ENCODE assay signal across 8 mouse cellular contexts in genomic region chr11:70230239-70230727, GRCm38 (mm10). TPM values are rescaled to one million over a fixed set of nuclear protein-coding genes. Genes with fewer than 3 reads are reported as not detected.
DNase-seq lines count a peak whose midpoint lies in the region; ATAC-seq and TF ChIP-seq lines count a peak whose summit lies in the region.

No protein-coding gene starts in this region.

- peak overlapping the region; percentile 86 for H3K4me2 ChIP-seq in CH12.LX (ENCODE audit: insufficient read depth, low read depth, poor library complexity, severe bottlenecking)
- peak overlapping the region; percentile 71 for H3K4me2 ChIP-seq in heart, embryonic 13.5 days
- peak overlapping the region; percentile 56 for H3K4me2 ChIP-seq in kidney, embryonic 16.5 days (replicated peaks; ENCODE audit: low read depth, low read length)
- peak overlapping the region; percentile 63 for H3K4me2 ChIP-seq in neural tube, embryonic 15.5 days

- H3K4me1 ChIP-seq in CH12.LX (ENCODE audit: control insufficient read depth in 1 of 2, insufficient read depth in 2 of 2) = peaks cover 0 to 34% of the 10 kb centered on the region in 2 experiments; a peak in 2 of 4 replicates
- no peaks in the 10 kb centered on the region; the same call in 1 of the 2 replicates for H3K4me1 ChIP-seq in bone marrow, adult 2 months (ENCODE audit: control insufficient read depth, insufficient read depth, low read length)
- H3K4me1 ChIP-seq in embryonic fibroblast, embryonic 13.5 days (ENCODE audit: control insufficient read depth, insufficient read depth, low read length) = no peaks in the 10 kb centered on the region
- H3K4me1 ChIP-seq in heart, embryonic 13.5 days = peaks cover 69% of the 10 kb centered on the region
- H3K4me1 ChIP-seq in kidney, embryonic 16.5 days (ENCODE audit: insufficient read depth, low read length) = peaks cover 38% of the 10 kb centered on the region
- peaks cover 9% of the 10 kb centered on the region for H3K4me1 ChIP-seq in lung, adult 2 months (ENCODE audit: control insufficient read depth, insufficient read depth, low read length)
- H3K4me1 ChIP-seq in neural tube, embryonic 15.5 days = peaks cover 42% of the 10 kb centered on the region

- peak; percentile 93 for DNase-seq in CH12.LX (ENCODE audit: extremely low read depth)
- DNase-seq in lung, adult 2 months = peak; percentile 87
- DNase-seq in thymus, adult 18-20 months = peak; percentile 53 to 62

- H3K27me3 ChIP-seq in CH12.LX (replicated peaks) = peaks cover 2% of the 10 kb centered on the region
- H3K27me3 ChIP-seq in heart, embryonic 13.5 days (replicated peaks) = peaks cover 48% of the 10 kb centered on the region
- H3K27me3 ChIP-seq in kidney, embryonic 16.5 days (ENCODE audit: insufficient read depth, low read length) = peaks cover 49% of the 10 kb centered on the region
- peaks cover 62% of the 10 kb centered on the region for H3K27me3 ChIP-seq in neural tube, embryonic 15.5 days (replicated peaks)

- peak; percentile 97 for TF ChIP-seq RAD21 in CH12.LX (IDR thresholded peaks at IDR 0.05; ENCODE audit: low read depth, low read length)

- TF ChIP-seq EP300 in CH12.LX (IDR thresholded peaks at IDR 0.05; ENCODE audit: low read length) = peak; percentile 71

- in situ Hi-C loops in CH12.LX (cut with MboI; ENCODE audit: low pct_ligation_motif_present, low pct_unique_long_range_greater_than_20kb, low sequenced_read_pairs) = loop anchor here (25.0 kb wide), 2 partner anchors 382 to 532 kb away; partner anchors contain the start of genes 4930544D05Rik, Chrne and Zfp3

- under 1% methylated on average over 32 of the region's 32 CpGs for WGBS in bone marrow, adult 2 months
- 2% methylated on average over 32 of the region's 32 CpGs for WGBS in heart, embryonic 13.5 days
- under 1% methylated on average over 32 of the region's 32 CpGs for WGBS in kidney, embryonic 16.5 days
- WGBS in lung, adult 2 months = under 1% methylated on average over 32 of the region's 32 CpGs
- WGBS in neural tube, embryonic 15.5 days = under 1% methylated on average over 32 of the region's 32 CpGs

- H3K79me2 ChIP-seq in CH12.LX (replicated peaks; ENCODE audit: control insufficient read depth, extremely low read depth, insufficient read depth, poor library complexity, severe bottlenecking) = no peaks in the 10 kb centered on the region

- peak overlapping the region; percentile 51; the same call in 1 of the 2 replicates for H3K9ac ChIP-seq in CH12.LX (ENCODE audit: insufficient read depth, low read depth)
- H3K9ac ChIP-seq in heart, embryonic 13.5 days = peak overlapping the region; percentile 82
- peak overlapping the region; percentile 12 for H3K9ac ChIP-seq in kidney, embryonic 16.5 days (replicated peaks; ENCODE audit: low read length)
- no peak overlapping the region for H3K9ac ChIP-seq in neural tube, embryonic 15.5 days (replicated peaks)

- TF ChIP-seq POLR2A in CH12.LX (IDR thresholded peaks at IDR 0.05; ENCODE audit: low read depth, low read length) = peak; percentile 79
- TF ChIP-seq POLR2A in bone marrow, adult 2 months (IDR thresholded peaks at IDR 0.05; ENCODE audit: borderline replicate concordance, control insufficient read depth, low read depth, low read length) = no peak; the same call in 1 of the 2 replicates
- peak; percentile 31; the same call in 1 of the 2 replicates for TF ChIP-seq POLR2A in embryonic fibroblast, embryonic 13.5 days (IDR thresholded peaks at IDR 0.05; ENCODE audit: low read depth, low read length)
- peak; percentile 49; the same call in 1 of the 2 replicates for TF ChIP-seq POLR2A in lung, adult 2 months (IDR thresholded peaks at IDR 0.05; ENCODE audit: borderline replicate concordance, extremely low read depth, low read depth, low read length)

- H3K4me3 ChIP-seq in CH12.LX (replicated peaks in 1 of 3; ENCODE audit: low read depth in 2 of 3, low read length in 2 of 3, poor library complexity in 1 of 3) = peak overlapping the region; percentile 33 to 50 (median 40)
- H3K4me3 ChIP-seq in bone marrow, adult 2 months (replicated peaks; ENCODE audit: control insufficient read depth, low read depth, low read length) = no peak overlapping the region
- H3K4me3 ChIP-seq in embryonic fibroblast, embryonic 13.5 days (ENCODE audit: insufficient read depth, low read length) = no peak overlapping the region
- peak overlapping the region; percentile 51 for H3K4me3 ChIP-seq in heart, embryonic 13.5 days
- peak overlapping the region; percentile 48 for H3K4me3 ChIP-seq in kidney, embryonic 16.5 days (ENCODE audit: low read length)
- peak overlapping the region; percentile 73 for H3K4me3 ChIP-seq in lung, adult 2 months (replicated peaks; ENCODE audit: extremely low read depth, low read depth, low read length)
- peak overlapping the region; percentile 18 for H3K4me3 ChIP-seq in neural tube, embryonic 15.5 days (replicated peaks)

- peaks cover 6 to 16% of the 10 kb centered on the region in 2 experiments for H3K36me3 ChIP-seq in CH12.LX (replicated peaks in 1 of 2; ENCODE audit: control insufficient read depth in 1 of 2, insufficient read depth in 1 of 2, low read length in 1 of 2)
- peaks cover 8% of the 10 kb centered on the region for H3K36me3 ChIP-seq in heart, embryonic 13.5 days
- H3K36me3 ChIP-seq in kidney, embryonic 16.5 days (ENCODE audit: insufficient read depth, low read length) = peaks cover 5% of the 10 kb centered on the region; the same call in 1 of the 2 replicates
- H3K36me3 ChIP-seq in neural tube, embryonic 15.5 days = peaks cover 9% of the 10 kb centered on the region

- peak; percentile 33 for ATAC-seq in heart, embryonic 13.5 days (ENCODE audit: extremely low read depth, insufficient number of reproducible peaks, low FRiP score, low TSS enrichment)
- peak; percentile 70 for ATAC-seq in kidney, embryonic 16.5 days (ENCODE audit: low FRiP score, low TSS enrichment)
- no peak for ATAC-seq in neural tube, embryonic 15.5 days (ENCODE audit: low FRiP score)

- dilution Hi-C loops in CH12.LX (cut with MboI; ENCODE audit: extremely low pct_ligation_motif_present, extremely low pct_unique_long_range_greater_than_20kb, low sequenced_read_pairs) = no loop called here

- H3K27ac ChIP-seq in CH12.LX (ENCODE audit: insufficient read depth, low read depth) = peak overlapping the region; percentile 52; the same call in 1 of the 2 replicates
- no peak overlapping the region; the same call in 1 of the 2 replicates for H3K27ac ChIP-seq in bone marrow, adult 2 months (ENCODE audit: control insufficient read depth, insufficient read depth, low read depth, low read length, poor library complexity)
- H3K27ac ChIP-seq in embryonic fibroblast, embryonic 13.5 days (ENCODE audit: insufficient read depth, low read length) = no peak overlapping the region
- H3K27ac ChIP-seq in heart, embryonic 13.5 days (replicated peaks) = peak overlapping the region; percentile 88
- H3K27ac ChIP-seq in kidney, embryonic 16.5 days (ENCODE audit: low read length) = peak overlapping the region; percentile 82
- no peak overlapping the region for H3K27ac ChIP-seq in neural tube, embryonic 15.5 days (replicated peaks)

- peak; percentile 82 to 98 for TF ChIP-seq CTCF in CH12.LX (conservative IDR thresholded peaks at IDR 0.05 in 1 of 2, IDR thresholded peaks at IDR 0.05 in 1 of 2; ENCODE audit: low read depth in 2 of 2, low read length in 2 of 2)
- peak; percentile 99 for TF ChIP-seq CTCF in bone marrow, adult 2 months (IDR thresholded peaks at IDR 0.05; ENCODE audit: control insufficient read depth, insufficient read depth, low read length)
- peak; percentile 99 for TF ChIP-seq CTCF in embryonic fibroblast, embryonic 13.5 days (IDR thresholded peaks at IDR 0.05; ENCODE audit: borderline replicate concordance, insufficient read depth, low read length)
- TF ChIP-seq CTCF in lung, adult 2 months (IDR thresholded peaks at IDR 0.05; ENCODE audit: insufficient read depth, low read length) = peak; percentile 92

- H3K9me3 ChIP-seq in CH12.LX (replicated peaks; ENCODE audit: low read length) = no peaks in the 10 kb centered on the region
- no peaks in the 10 kb centered on the region for H3K9me3 ChIP-seq in heart, embryonic 13.5 days
- no peaks in the 10 kb centered on the region for H3K9me3 ChIP-seq in kidney, embryonic 16.5 days (ENCODE audit: low read length)
- no peaks in the 10 kb centered on the region for H3K9me3 ChIP-seq in neural tube, embryonic 15.5 days (replicated peaks)

RNA-seq across cellular contexts. Expression of gene Bcl6b, which starts 0.7 kb away (rescaled TPM):
- total RNA-seq in CH12.LX (2012; rRNA removed) = 1.7 and 2.2 TPM in 2 replicates
- 0.54 and 0.71 TPM in 2 replicates for total RNA-seq in CH12.LX (2014; rRNA removed)
- polyA plus RNA-seq in CH12.LX (2012; ENCODE audit: insufficient read length, low read depth) = 0.54 and 0.72 TPM in 2 replicates
- 1.4 and 2.2 TPM in 2 replicates for polyA plus RNA-seq in bone marrow, adult 2 months (2011; ENCODE audit: insufficient read depth, insufficient read length, low replicate concordance, missing spikeins)
- polyA plus RNA-seq in embryonic fibroblast, embryonic 13.5 days (2011; ENCODE audit: insufficient read length, low read depth, missing spikeins) = 0.70 and 2.5 TPM in 2 replicates
- 17.8 and 18.3 TPM in 2 replicates for polyA plus RNA-seq in heart, embryonic 13.5 days (2015; fragmentation: Nextera tagmentation; extraction: Ambion mirVana)
- polyA plus RNA-seq in kidney, embryonic 16.5 days (2015; fragmentation: Nextera tagmentation; extraction: Ambion mirVana) = 27.4 and 31.3 TPM in 2 replicates
- 21.9 and 25.6 TPM in 2 replicates for polyA plus RNA-seq in lung, adult 2 months (2012; rRNA removed)
- 5.2 and 6.6 TPM in 2 replicates for polyA plus RNA-seq in neural tube, embryonic 15.5 days (2015; fragmentation: Nextera tagmentation; extraction: Ambion mirVana)

RNA-seq across cellular contexts. Expression of gene 0610010K14Rik, which starts 7.4 kb away (rescaled TPM):
- total RNA-seq in CH12.LX (2012; rRNA removed) = 52.2 and 75.2 TPM in 2 replicates
- total RNA-seq in CH12.LX (2014; rRNA removed) = 23.8 and 27.7 TPM in 2 replicates
- polyA plus RNA-seq in CH12.LX (2012; ENCODE audit: insufficient read length, low read depth) = 140 and 153 TPM in 2 replicates
- 67.2 and 107 TPM in 2 replicates for polyA plus RNA-seq in bone marrow, adult 2 months (2011; ENCODE audit: insufficient read depth, insufficient read length, low replicate concordance, missing spikeins)
- 43.2 and 55.3 TPM in 2 replicates for polyA plus RNA-seq in embryonic fibroblast, embryonic 13.5 days (2011; ENCODE audit: insufficient read length, low read depth, missing spikeins)
- polyA plus RNA-seq in heart, embryonic 13.5 days (2015; fragmentation: Nextera tagmentation; extraction: Ambion mirVana) = 125 and 137 TPM in 2 replicates
- 170 and 173 TPM in 2 replicates for polyA plus RNA-seq in kidney, embryonic 16.5 days (2015; fragmentation: Nextera tagmentation; extraction: Ambion mirVana)
- polyA plus RNA-seq in lung, adult 2 months (2012; rRNA removed) = 79.0 and 80.9 TPM in 2 replicates
- polyA plus RNA-seq in neural tube, embryonic 15.5 days (2015; fragmentation: Nextera tagmentation; extraction: Ambion mirVana) = 153 and 167 TPM in 2 replicates

RNA-seq across cellular contexts. Expression of gene Gm21988, which starts 9.3 kb away (rescaled TPM):
- 2.6 and 3.5 TPM in 2 replicates for total RNA-seq in CH12.LX (2012; rRNA removed)
- total RNA-seq in CH12.LX (2014; rRNA removed) = 0.98 TPM in 1 of 2 replicates, not detected in the other
- polyA plus RNA-seq in CH12.LX (2012; ENCODE audit: insufficient read length, low read depth) = 1.4 and 2.7 TPM in 2 replicates
- polyA plus RNA-seq in bone marrow, adult 2 months (2011; ENCODE audit: insufficient read depth, insufficient read length, low replicate concordance, missing spikeins) = 4.8 TPM in 1 of 2 replicates, not detected in the other
- polyA plus RNA-seq in embryonic fibroblast, embryonic 13.5 days (2011; ENCODE audit: insufficient read length, low read depth, missing spikeins) = 2.3 and 4.5 TPM in 2 replicates
- polyA plus RNA-seq in heart, embryonic 13.5 days (2015; fragmentation: Nextera tagmentation; extraction: Ambion mirVana) = 9.0 and 9.5 TPM in 2 replicates
- 10.5 and 11.5 TPM in 2 replicates for polyA plus RNA-seq in kidney, embryonic 16.5 days (2015; fragmentation: Nextera tagmentation; extraction: Ambion mirVana)
- polyA plus RNA-seq in lung, adult 2 months (2012; rRNA removed) = 6.6 and 7.2 TPM in 2 replicates
- 13.1 and 16.0 TPM in 2 replicates for polyA plus RNA-seq in neural tube, embryonic 15.5 days (2015; fragmentation: Nextera tagmentation; extraction: Ambion mirVana)

RNA-seq across cellular contexts. Expression of gene Rnasek, which starts 9.4 kb away (rescaled TPM):
- 19.9 and 25.6 TPM in 2 replicates for total RNA-seq in CH12.LX (2012; rRNA removed)
- 5.5 and 9.1 TPM in 2 replicates for total RNA-seq in CH12.LX (2014; rRNA removed)
- 64.8 and 91.3 TPM in 2 replicates for polyA plus RNA-seq in CH12.LX (2012; ENCODE audit: insufficient read length, low read depth)
- 116 and 167 TPM in 2 replicates for polyA plus RNA-seq in bone marrow, adult 2 months (2011; ENCODE audit: insufficient read depth, insufficient read length, low replicate concordance, missing spikeins)
- polyA plus RNA-seq in embryonic fibroblast, embryonic 13.5 days (2011; ENCODE audit: insufficient read length, low read depth, missing spikeins) = 159 and 231 TPM in 2 replicates
- 214 and 235 TPM in 2 replicates for polyA plus RNA-seq in heart, embryonic 13.5 days (2015; fragmentation: Nextera tagmentation; extraction: Ambion mirVana)
- 235 and 255 TPM in 2 replicates for polyA plus RNA-seq in kidney, embryonic 16.5 days (2015; fragmentation: Nextera tagmentation; extraction: Ambion mirVana)
- polyA plus RNA-seq in lung, adult 2 months (2012; rRNA removed) = 143 and 168 TPM in 2 replicates
- 384 and 458 TPM in 2 replicates for polyA plus RNA-seq in neural tube, embryonic 15.5 days (2015; fragmentation: Nextera tagmentation; extraction: Ambion mirVana)

RNA-seq across cellular contexts. Expression of gene Slc16a13, which starts 9.4 kb away (rescaled TPM):
- total RNA-seq in CH12.LX (2012; rRNA removed) = 8.4 and 9.3 TPM in 2 replicates
- total RNA-seq in CH12.LX (2014; rRNA removed) = 12.0 and 13.8 TPM in 2 replicates
- 19.0 and 21.1 TPM in 2 replicates for polyA plus RNA-seq in CH12.LX (2012; ENCODE audit: insufficient read length, low read depth)
- 0.60 and 1.7 TPM in 2 replicates for polyA plus RNA-seq in bone marrow, adult 2 months (2011; ENCODE audit: insufficient read depth, insufficient read length, low replicate concordance, missing spikeins)
- polyA plus RNA-seq in embryonic fibroblast, embryonic 13.5 days (2011; ENCODE audit: insufficient read length, low read depth, missing spikeins) = 2.7 and 9.3 TPM in 2 replicates
- polyA plus RNA-seq in heart, embryonic 13.5 days (2015; fragmentation: Nextera tagmentation; extraction: Ambion mirVana) = 5.0 and 7.1 TPM in 2 replicates
- polyA plus RNA-seq in kidney, embryonic 16.5 days (2015; fragmentation: Nextera tagmentation; extraction: Ambion mirVana) = 18.6 and 19.3 TPM in 2 replicates
- 9.2 and 11.3 TPM in 2 replicates for polyA plus RNA-seq in lung, adult 2 months (2012; rRNA removed)
- polyA plus RNA-seq in neural tube, embryonic 15.5 days (2015; fragmentation: Nextera tagmentation; extraction: Ambion mirVana) = 12.4 and 14.3 TPM in 2 replicates

Comparison
In these comparisons a context has a peak if more than half of its experiments do, and no peak if none do; other contexts are left out.
1. H3K27ac ChIP-seq: peak in CH12.LX (single experiment), heart, embryonic 13.5 days (single experiment) and kidney, embryonic 16.5 days (single experiment); none in bone marrow, adult 2 months (single experiment), embryonic fibroblast, embryonic 13.5 days (single experiment) and neural tube, embryonic 15.5 days (single experiment).
2. H3K4me3 ChIP-seq: peak in CH12.LX (3 of 3), heart, embryonic 13.5 days (single experiment), kidney, embryonic 16.5 days (single experiment), lung, adult 2 months (single experiment) and neural tube, embryonic 15.5 days (single experiment); none in bone marrow, adult 2 months (single experiment) and embryonic fibroblast, embryonic 13.5 days (single experiment).
3. Peak in every context shown above with its lines, with median percentiles within 50 percentile points of each other: DNase-seq, H3K4me2 ChIP-seq and CTCF ChIP-seq.